Mouse (Mus musculus): ENCODE measurements around the gene 1700029F12Rik. TPM values are rescaled to one million over a fixed set of nuclear protein-coding genes. Genes with fewer than 3 reads are reported as not detected.

Gene 1700029F12Rik
- polyA plus RNA-seq, 1 experiment from 2014 or later, result not detected

- peaks cover 10% of the 10 kb centered on the region for H3K4me1 ChIP-seq (replicated peaks)
- H3K27ac ChIP-seq, result no peak overlapping the region
- H3K9me3 ChIP-seq (replicated peaks), result no peaks in the 10 kb centered on the region
- H3K27me3 ChIP-seq, result no peaks in the 10 kb centered on the region
- WGBS, result 85% methylated on average over 5 of the region's 5 CpGs
- ATAC-seq (replicated peaks; ENCODE audit: insufficient number of reproducible peaks, insufficient read depth, low FRiP score, low read depth), result no peak
- H3K4me3 ChIP-seq, result no peak overlapping the region
- H3K9ac ChIP-seq, result no peak overlapping the region
- H3K36me3 ChIP-seq, result no peaks in the 10 kb centered on the region
- H3K4me2 ChIP-seq, result no peak overlapping the region
Observed at GRCm38 (mm10) chr13:97020122-97020521, 14.0 kb downstream of the 1700029F12Rik start.

- WGBS, result 86% methylated on average over 3 of the region's 3 CpGs
- no peak overlapping the region for H3K9ac ChIP-seq
- ATAC-seq (replicated peaks; ENCODE audit: insufficient number of reproducible peaks, insufficient read depth, low FRiP score, low read depth), result no peak
Observed at GRCm38 (mm10) chr13:97017711-97018110, 16.5 kb downstream of the 1700029F12Rik start.

GRCm38 (mm10) chr13:97014366-97014765 lies 19.8 kb downstream of the 1700029F12Rik start:
- 75% methylated on average over 4 of the region's 4 CpGs for WGBS
- no peak for ATAC-seq (replicated peaks; ENCODE audit: insufficient number of reproducible peaks, insufficient read depth, low FRiP score, low read depth)
- H3K9ac ChIP-seq, result no peak overlapping the region

More at GRCm38 (mm10) chr13:97017711-97018110, 16.5 kb downstream of the 1700029F12Rik start:
- Histone ChIP-seq H3K4me3 (no peak overlapping the region), H3K4me1 (replicated peaks) (peaks cover 10% of the 10 kb centered on the region), H3K27me3 (no peaks in the 10 kb centered on the region), H3K36me3 (no peaks in the 10 kb centered on the region), H3K4me2 (no peak overlapping the region), H3K27ac (no peak overlapping the region), H3K9me3 (replicated peaks) (no peaks in the 10 kb centered on the region)

GRCm38 (mm10) chr13:97008266-97009153 lies 25.7 kb downstream of the 1700029F12Rik start:
- H3K4me3 ChIP-seq, result peak overlapping the region; percentile 56
- H3K9ac ChIP-seq, result peak overlapping the region; percentile 57
- 0 out of 2 replicates have a peak, but pooled peaks have one; percentile 53 for ATAC-seq (replicated peaks; ENCODE audit: insufficient number of reproducible peaks, insufficient read depth, low FRiP score, low read depth)
- 0 out of 2 replicates have a peak, but pooled peaks cover 7% of the 10 kb centered on the region for H3K4me1 ChIP-seq (replicated peaks)
- 1% methylated on average over 19 of the region's 19 CpGs for WGBS
- no peaks in the 10 kb centered on the region for H3K36me3 ChIP-seq
- H3K9me3 ChIP-seq (replicated peaks), result no peaks in the 10 kb centered on the region
- H3K4me2 ChIP-seq, result peak overlapping the region; percentile 90
- H3K27me3 ChIP-seq, result no peaks in the 10 kb centered on the region
- peak overlapping the region; percentile 42 for H3K27ac ChIP-seq

More at GRCm38 (mm10) chr13:97014366-97014765, 19.8 kb downstream of the 1700029F12Rik start:
- no peaks in the 10 kb centered on the region for H3K9me3 ChIP-seq (replicated peaks)
- no peaks in the 10 kb centered on the region for H3K36me3 ChIP-seq
- no peak overlapping the region for H3K4me2 ChIP-seq
- no peak overlapping the region for H3K4me3 ChIP-seq
- no peaks in the 10 kb centered on the region for H3K4me1 ChIP-seq (replicated peaks)
- no peak overlapping the region for H3K27ac ChIP-seq
- H3K27me3 ChIP-seq, result no peaks in the 10 kb centered on the region

- ATAC-seq (replicated peaks; ENCODE audit: insufficient number of reproducible peaks, insufficient read depth, low FRiP score, low read depth), result 0 out of 2 replicates have a peak, but pooled peaks have one; percentile 53
- Histone ChIP-seq H3K9me3 (replicated peaks) (no peaks in the 10 kb centered on the region), H3K27me3 (no peaks in the 10 kb centered on the region), H3K36me3 (no peaks in the 10 kb centered on the region), H3K4me1 (replicated peaks) (0 out of 2 replicates have a peak, but pooled peaks cover 7% of the 10 kb centered on the region), H3K4me2 (peak overlapping the region; percentile 90), H3K4me3 (peak overlapping the region; percentile 56), H3K9ac (peak overlapping the region; percentile 38), H3K27ac (no peak overlapping the region)
- WGBS, result under 1% methylated on average over 21 of the region's 21 CpGs
Observed at GRCm38 (mm10) chr13:97007501-97008265, 26.5 kb downstream of the 1700029F12Rik start.

GRCm38 (mm10) chr13:97006784-97007183 lies 27.4 kb downstream of the 1700029F12Rik start:
- no peaks in the 10 kb centered on the region for H3K9me3 ChIP-seq (replicated peaks)
- H3K4me1 ChIP-seq (replicated peaks), result 0 out of 2 replicates have a peak, but pooled peaks cover 7% of the 10 kb centered on the region
- no peak for ATAC-seq (replicated peaks; ENCODE audit: insufficient number of reproducible peaks, insufficient read depth, low FRiP score, low read depth)
- H3K4me2 ChIP-seq, result peak overlapping the region; percentile 90
- no peak overlapping the region for H3K9ac ChIP-seq
- H3K4me3 ChIP-seq, result peak overlapping the region; percentile 56; the same call in 1 of the 2 replicates
- no peaks in the 10 kb centered on the region for H3K36me3 ChIP-seq
- 52% methylated on average over 2 of the region's 2 CpGs for WGBS
- H3K27me3 ChIP-seq, result no peaks in the 10 kb centered on the region
- H3K27ac ChIP-seq, result no peak overlapping the region

- no peaks in the 10 kb centered on the region for H3K9me3 ChIP-seq (replicated peaks)
- H3K27me3 ChIP-seq, result no peaks in the 10 kb centered on the region
- no peak overlapping the region for H3K4me2 ChIP-seq
- no peak overlapping the region for H3K27ac ChIP-seq
- ATAC-seq (replicated peaks; ENCODE audit: insufficient number of reproducible peaks, insufficient read depth, low FRiP score, low read depth), result no peak
- H3K4me1 ChIP-seq (replicated peaks), result no peaks in the 10 kb centered on the region
- H3K4me3 ChIP-seq, result no peak overlapping the region
- no peak overlapping the region for H3K9ac ChIP-seq
- H3K36me3 ChIP-seq, result no peaks in the 10 kb centered on the region
- 76% methylated on average over 1 of the region's 1 CpGs for WGBS
Observed at GRCm38 (mm10) chr13:96997080-96997479, 37.1 kb downstream of the 1700029F12Rik start.

GRCm38 (mm10) chr13:96995243-96995642 lies 38.9 kb downstream of the 1700029F12Rik start:
- Histone ChIP-seq H3K9me3 (replicated peaks) (no peaks in the 10 kb centered on the region), H3K4me3 (no peak overlapping the region), H3K4me2 (no peak overlapping the region), H3K36me3 (no peaks in the 10 kb centered on the region), H3K27me3 (no peaks in the 10 kb centered on the region), H3K9ac (no peak overlapping the region), H3K27ac (no peak overlapping the region), H3K4me1 (replicated peaks) (no peaks in the 10 kb centered on the region)
- no peak for ATAC-seq (replicated peaks; ENCODE audit: insufficient number of reproducible peaks, insufficient read depth, low FRiP score, low read depth)
- 53% methylated on average over 5 of the region's 5 CpGs for WGBS

- Histone ChIP-seq H3K36me3 (no peaks in the 10 kb centered on the region), H3K9me3 (replicated peaks) (no peaks in the 10 kb centered on the region), H3K4me2 (no peak overlapping the region), H3K4me3 (no peak overlapping the region), H3K27me3 (no peaks in the 10 kb centered on the region), H3K4me1 (replicated peaks) (no peaks in the 10 kb centered on the region), H3K9ac (no peak overlapping the region), H3K27ac (no peak overlapping the region)
- no peak for ATAC-seq (replicated peaks; ENCODE audit: insufficient number of reproducible peaks, insufficient read depth, low FRiP score, low read depth)
- WGBS, result 47% methylated on average over 8 of the region's 8 CpGs
Observed at GRCm38 (mm10) chr13:96993291-96993989, 40.7 kb downstream of the 1700029F12Rik start.

GRCm38 (mm10) chr13:96990561-96991265 lies 43.4 kb downstream of the 1700029F12Rik start:
- no peak overlapping the region for H3K27ac ChIP-seq
- H3K36me3 ChIP-seq, result no peaks in the 10 kb centered on the region
- H3K9me3 ChIP-seq (replicated peaks), result no peaks in the 10 kb centered on the region
- no peak overlapping the region for H3K9ac ChIP-seq
- H3K4me1 ChIP-seq (replicated peaks), result peaks cover 3% of the 10 kb centered on the region
- no peak for ATAC-seq (replicated peaks; ENCODE audit: insufficient number of reproducible peaks, insufficient read depth, low FRiP score, low read depth)
- H3K4me2 ChIP-seq, result no peak overlapping the region
- no peak overlapping the region for H3K4me3 ChIP-seq
- WGBS, result 77% methylated on average over 14 of the region's 14 CpGs
- no peaks in the 10 kb centered on the region for H3K27me3 ChIP-seq
